Mouse (Mus musculus): ENCODE data around the gene Pacsin3. TPM values are rescaled to one million over a fixed set of nuclear protein-coding genes. Genes with fewer than 3 reads are reported as not detected.

Gene Pacsin3
- polyA plus RNA-seq (2017; shearing (Covaris generic)), result 3.8 TPM

GRCm38 (mm10) chr2:91255661-91256150, at the start of gene Pacsin3:
Gene Pacsin3, plus strand, starts transcription at chr2:91255954.

GRCm38 (mm10) chr2:91236601-91237510, 18.9 kb upstream of the Pacsin3 start, which contains the start of gene Ddb2:
Gene Ddb2, minus strand, starts transcription at chr2:91236982.

GRCm38 (mm10) chr2:91264711-91265681, 9.2 kb downstream of the Pacsin3 start, which contains the start of gene Arfgap2:
Gene Arfgap2, plus strand, starts transcription at chr2:91264974.

Other genes starting within 250 kb of the Pacsin3 start
- gene Rapsn, start 220.3 kb upstream of the Pacsin3 start, polyA plus RNA-seq (2017; shearing (Covaris generic)), result 0.39 TPM
- gene Psmc3, start 201.9 kb upstream of the Pacsin3 start, polyA plus RNA-seq (2017; shearing (Covaris generic)), result 158 TPM
- gene Slc39a13, start 185.5 kb upstream of the Pacsin3 start, polyA plus RNA-seq (2017; shearing (Covaris generic)), result 27.4 TPM
- gene Spi1, start 173.6 kb upstream of the Pacsin3 start, polyA plus RNA-seq (2017; shearing (Covaris generic)), result 1.4 TPM
- 0.12 TPM for gene Mybpc3, start 137.8 kb upstream of the Pacsin3 start, polyA plus RNA-seq (2017; shearing (Covaris generic))
- 227 TPM for gene Madd, start 72.1 kb upstream of the Pacsin3 start, polyA plus RNA-seq (2017; shearing (Covaris generic))
- 0.63 TPM for gene Nr1h3, start 53.1 kb upstream of the Pacsin3 start, polyA plus RNA-seq (2017; shearing (Covaris generic))
- gene Acp2, start 53.1 kb upstream of the Pacsin3 start, polyA plus RNA-seq (2017; shearing (Covaris generic)), result 6.3 TPM
- gene Ddb2, start 19.0 kb upstream of the Pacsin3 start, polyA plus RNA-seq (2017; shearing (Covaris generic)), result 84.5 TPM
- gene Arfgap2, start 9.0 kb downstream of the Pacsin3 start, polyA plus RNA-seq (2017; shearing (Covaris generic)), result 85.0 TPM
- 16.4 TPM for gene 1110051M20Rik, start 188.8 kb downstream of the Pacsin3 start, polyA plus RNA-seq (2017; shearing (Covaris generic))
- 0.35 TPM for gene Lrp4, start 201.6 kb downstream of the Pacsin3 start, polyA plus RNA-seq (2017; shearing (Covaris generic))

All from effector memory CD4-positive, alpha-beta T cell, adult 7 months (primary cell).